Mouse (Mus musculus): Measurements from ENCODE around the gene Hs3st4. TPM values are rescaled to one million over a fixed set of nuclear protein-coding genes. Genes with fewer than 3 reads are reported as not detected.

The Hs3st4 gene
- polyA plus RNA-seq, 1 experiment, result 34.4 TPM

- TF ChIP-seq CTCF (IDR thresholded peaks at IDR 0.05; ENCODE audit: extremely low read depth, insufficient read depth, low read length) (no peak), POLR2A (IDR thresholded peaks at IDR 0.05; ENCODE audit: extremely low read depth, insufficient read depth, low read length) (no peak)
- Histone ChIP-seq H3K4me3 (ENCODE audit: insufficient read depth, low read length) (no peak overlapping the region), H3K27ac (ENCODE audit: insufficient read depth, low read length) (no peak overlapping the region), H3K4me1 (ENCODE audit: control insufficient read depth, insufficient read depth, low read length) (no peaks in the 10 kb centered on the region)
Observed at GRCm38 (mm10) chr7:124050421-124050820, 67.8 kb downstream of the Hs3st4 start.

- TF ChIP-seq CTCF (IDR thresholded peaks at IDR 0.05; ENCODE audit: extremely low read depth, insufficient read depth, low read length) (no peak), POLR2A (IDR thresholded peaks at IDR 0.05; ENCODE audit: extremely low read depth, insufficient read depth, low read length) (no peak)
- Histone ChIP-seq H3K4me3 (ENCODE audit: insufficient read depth, low read length) (no peak overlapping the region), H3K4me1 (ENCODE audit: control insufficient read depth, insufficient read depth, low read length) (peaks cover 3% of the 10 kb centered on the region; the same call in 1 of the 2 replicates), H3K27ac (ENCODE audit: insufficient read depth, low read length) (no peak overlapping the region)
Observed at GRCm38 (mm10) chr7:124083741-124084140, 101.1 kb downstream of the Hs3st4 start.

- no peak for TF ChIP-seq POLR2A (IDR thresholded peaks at IDR 0.05; ENCODE audit: extremely low read depth, insufficient read depth, low read length)
- TF ChIP-seq CTCF (IDR thresholded peaks at IDR 0.05; ENCODE audit: extremely low read depth, insufficient read depth, low read length), result peak; percentile 19; the same call in 1 of the 2 replicates
- H3K27ac ChIP-seq (ENCODE audit: insufficient read depth, low read length), result no peak overlapping the region
- peaks cover 2% of the 10 kb centered on the region; the same call in 1 of the 2 replicates for H3K4me1 ChIP-seq (ENCODE audit: control insufficient read depth, insufficient read depth, low read length)
- H3K4me3 ChIP-seq (ENCODE audit: insufficient read depth, low read length), result no peak overlapping the region
Observed at GRCm38 (mm10) chr7:124129019-124129418, 146.3 kb downstream of the Hs3st4 start.

- no peak overlapping the region for H3K27ac ChIP-seq (ENCODE audit: insufficient read depth, low read length)
- peaks cover 2% of the 10 kb centered on the region; the same call in 1 of the 2 replicates for H3K4me1 ChIP-seq (ENCODE audit: control insufficient read depth, insufficient read depth, low read length)
- no peak overlapping the region for H3K4me3 ChIP-seq (ENCODE audit: insufficient read depth, low read length)
- TF ChIP-seq CTCF (IDR thresholded peaks at IDR 0.05; ENCODE audit: extremely low read depth, insufficient read depth, low read length) (no peak), POLR2A (IDR thresholded peaks at IDR 0.05; ENCODE audit: extremely low read depth, insufficient read depth, low read length) (no peak)
Observed at GRCm38 (mm10) chr7:124131312-124131711, 148.6 kb downstream of the Hs3st4 start.

- Histone ChIP-seq H3K27ac (ENCODE audit: insufficient read depth, low read length) (no peak overlapping the region), H3K4me3 (ENCODE audit: insufficient read depth, low read length) (no peak overlapping the region), H3K4me1 (ENCODE audit: control insufficient read depth, insufficient read depth, low read length) (peaks cover 2% of the 10 kb centered on the region; the same call in 1 of the 2 replicates)
- TF ChIP-seq CTCF (IDR thresholded peaks at IDR 0.05; ENCODE audit: extremely low read depth, insufficient read depth, low read length) (no peak), POLR2A (IDR thresholded peaks at IDR 0.05; ENCODE audit: extremely low read depth, insufficient read depth, low read length) (no peak)
Observed at GRCm38 (mm10) chr7:124136133-124136532, 153.5 kb downstream of the Hs3st4 start.

- no peak for TF ChIP-seq CTCF (IDR thresholded peaks at IDR 0.05; ENCODE audit: extremely low read depth, insufficient read depth, low read length)
- TF ChIP-seq POLR2A (IDR thresholded peaks at IDR 0.05; ENCODE audit: extremely low read depth, insufficient read depth, low read length), result no peak
- H3K4me3 ChIP-seq (ENCODE audit: insufficient read depth, low read length), result no peak overlapping the region
- no peak overlapping the region for H3K27ac ChIP-seq (ENCODE audit: insufficient read depth, low read length)
- H3K4me1 ChIP-seq (ENCODE audit: control insufficient read depth, insufficient read depth, low read length), result no peaks in the 10 kb centered on the region
Observed at GRCm38 (mm10) chr7:124141229-124141628, 158.6 kb downstream of the Hs3st4 start.

- Histone ChIP-seq H3K27ac (ENCODE audit: insufficient read depth, low read length) (no peak overlapping the region), H3K4me3 (ENCODE audit: insufficient read depth, low read length) (no peak overlapping the region), H3K4me1 (ENCODE audit: control insufficient read depth, insufficient read depth, low read length) (no peaks in the 10 kb centered on the region)
- TF ChIP-seq CTCF (IDR thresholded peaks at IDR 0.05; ENCODE audit: extremely low read depth, insufficient read depth, low read length), result no peak
- no peak for TF ChIP-seq POLR2A (IDR thresholded peaks at IDR 0.05; ENCODE audit: extremely low read depth, insufficient read depth, low read length)
Observed at GRCm38 (mm10) chr7:124150901-124151300, 168.2 kb downstream of the Hs3st4 start.

- Histone ChIP-seq H3K27ac (ENCODE audit: insufficient read depth, low read length) (no peak overlapping the region), H3K4me3 (ENCODE audit: insufficient read depth, low read length) (no peak overlapping the region), H3K4me1 (ENCODE audit: control insufficient read depth, insufficient read depth, low read length) (no peaks in the 10 kb centered on the region)
- TF ChIP-seq CTCF (IDR thresholded peaks at IDR 0.05; ENCODE audit: extremely low read depth, insufficient read depth, low read length) (no peak), POLR2A (IDR thresholded peaks at IDR 0.05; ENCODE audit: extremely low read depth, insufficient read depth, low read length) (no peak)
Observed at GRCm38 (mm10) chr7:124163301-124163700, 180.6 kb downstream of the Hs3st4 start.

GRCm38 (mm10) chr7:124166229-124166628 is 183.6 kb downstream of the Hs3st4 start:
- TF ChIP-seq POLR2A (IDR thresholded peaks at IDR 0.05; ENCODE audit: extremely low read depth, insufficient read depth, low read length) (no peak), CTCF (IDR thresholded peaks at IDR 0.05; ENCODE audit: extremely low read depth, insufficient read depth, low read length) (no peak)
- Histone ChIP-seq H3K4me3 (ENCODE audit: insufficient read depth, low read length) (no peak overlapping the region), H3K4me1 (ENCODE audit: control insufficient read depth, insufficient read depth, low read length) (no peaks in the 10 kb centered on the region), H3K27ac (ENCODE audit: insufficient read depth, low read length) (no peak overlapping the region; the same call in 1 of the 2 replicates)

GRCm38 (mm10) chr7:124168796-124169195 is 186.1 kb downstream of the Hs3st4 start:
- no peaks in the 10 kb centered on the region for H3K4me1 ChIP-seq (ENCODE audit: control insufficient read depth, insufficient read depth, low read length)
- H3K4me3 ChIP-seq (ENCODE audit: insufficient read depth, low read length), result no peak overlapping the region
- TF ChIP-seq POLR2A (IDR thresholded peaks at IDR 0.05; ENCODE audit: extremely low read depth, insufficient read depth, low read length), result no peak
- TF ChIP-seq CTCF (IDR thresholded peaks at IDR 0.05; ENCODE audit: extremely low read depth, insufficient read depth, low read length), result no peak
- no peak overlapping the region for H3K27ac ChIP-seq (ENCODE audit: insufficient read depth, low read length)
